Mouse (Mus musculus): ENCODE measurements around the gene Nkd2. TPM values are rescaled to one million over a fixed set of nuclear protein-coding genes. Genes with fewer than 3 reads are reported as not detected.

Gene Nkd2
- polyA plus RNA-seq, 1 experiment from 2014 or later = not detected

- Histone ChIP-seq H3K36me3 (ENCODE audit: inconsistent target) (peaks cover 59% of the 10 kb centered on the region; the same call in 1 of the 2 replicates), H3K79me2 (ENCODE audit: inconsistent target) (no peaks in the 10 kb centered on the region), H3K4me3 (ENCODE audit: inconsistent target) (no peak overlapping the region), H3K27ac (no peak overlapping the region)
- WGBS (ENCODE audit: missing documents) = 84% methylated on average over 4 of the region's 4 CpGs
Observed at GRCm38 (mm10) chr13:73792176-73792575, 55.3 kb downstream of the Nkd2 start.

GRCm38 (mm10) chr13:73782486-73782885 lies 64.9 kb downstream of the Nkd2 start:
- Histone ChIP-seq H3K36me3 (ENCODE audit: inconsistent target) (peaks cover 21% of the 10 kb centered on the region; the same call in 1 of the 2 replicates), H3K4me3 (ENCODE audit: inconsistent target) (no peak overlapping the region), H3K27ac (no peak overlapping the region), H3K79me2 (ENCODE audit: inconsistent target) (peaks cover 50% of the 10 kb centered on the region)
- 98% methylated on average over 5 of the region's 5 CpGs for WGBS (ENCODE audit: missing documents)

- WGBS (ENCODE audit: missing documents) = 100% methylated on average over 3 of the region's 3 CpGs
- peaks cover 93% of the 10 kb centered on the region for H3K79me2 ChIP-seq (ENCODE audit: inconsistent target)
Observed at GRCm38 (mm10) chr13:73777578-73777977, 69.9 kb downstream of the Nkd2 start.

GRCm38 (mm10) chr13:73775786-73776185 lies 71.6 kb downstream of the Nkd2 start:
- no peak overlapping the region for H3K4me3 ChIP-seq (ENCODE audit: inconsistent target)
- 97% methylated on average over 4 of the region's 4 CpGs for WGBS (ENCODE audit: missing documents)

More at GRCm38 (mm10) chr13:73777578-73777977, 69.9 kb downstream of the Nkd2 start:
- Histone ChIP-seq H3K27ac (no peak overlapping the region), H3K36me3 (ENCODE audit: inconsistent target) (no peaks in the 10 kb centered on the region), H3K4me3 (ENCODE audit: inconsistent target) (no peak overlapping the region)

GRCm38 (mm10) chr13:73773519-73774205 lies 73.8 kb downstream of the Nkd2 start:
- 76% methylated on average over 4 of the region's 4 CpGs for WGBS (ENCODE audit: missing documents)
- Histone ChIP-seq H3K79me2 (ENCODE audit: inconsistent target) (peaks cover 94% of the 10 kb centered on the region), H3K36me3 (ENCODE audit: inconsistent target) (no peaks in the 10 kb centered on the region), H3K27ac (no peak overlapping the region), H3K4me3 (ENCODE audit: inconsistent target) (no peak overlapping the region)

More at GRCm38 (mm10) chr13:73775786-73776185, 71.6 kb downstream of the Nkd2 start:
- H3K36me3 ChIP-seq (ENCODE audit: inconsistent target) = no peaks in the 10 kb centered on the region
- H3K27ac ChIP-seq = no peak overlapping the region
- peaks cover 94% of the 10 kb centered on the region for H3K79me2 ChIP-seq (ENCODE audit: inconsistent target)

- no peaks in the 10 kb centered on the region for H3K36me3 ChIP-seq (ENCODE audit: inconsistent target)
- H3K27ac ChIP-seq = no peak overlapping the region
- peaks cover 94% of the 10 kb centered on the region for H3K79me2 ChIP-seq (ENCODE audit: inconsistent target)
- no peak overlapping the region for H3K4me3 ChIP-seq (ENCODE audit: inconsistent target)
- 39% methylated on average over 2 of the region's 2 CpGs for WGBS (ENCODE audit: missing documents)
Observed at GRCm38 (mm10) chr13:73772655-73773054, 74.8 kb downstream of the Nkd2 start.

GRCm38 (mm10) chr13:73771131-73771530 lies 76.3 kb downstream of the Nkd2 start:
- WGBS (ENCODE audit: missing documents) = 82% methylated on average over 3 of the region's 3 CpGs
- Histone ChIP-seq H3K4me3 (ENCODE audit: inconsistent target) (no peak overlapping the region), H3K79me2 (ENCODE audit: inconsistent target) (peaks cover 94% of the 10 kb centered on the region), H3K27ac (no peak overlapping the region), H3K36me3 (ENCODE audit: inconsistent target) (no peaks in the 10 kb centered on the region)

GRCm38 (mm10) chr13:73769916-73770682 lies 77.3 kb downstream of the Nkd2 start:
- WGBS (ENCODE audit: missing documents) = 86% methylated on average over 4 of the region's 4 CpGs
- Histone ChIP-seq H3K4me3 (ENCODE audit: inconsistent target) (no peak overlapping the region), H3K79me2 (ENCODE audit: inconsistent target) (peaks cover 91% of the 10 kb centered on the region), H3K36me3 (ENCODE audit: inconsistent target) (no peaks in the 10 kb centered on the region), H3K27ac (no peak overlapping the region)

Other genes with a start within 250 kb of the Nkd2 start
- 124 to 232 TPM (median 145 TPM) in 3 replicates for gene Clptm1l, start 243.6 kb downstream of the Nkd2 start, polyA plus RNA-seq (2018)
- 0.05 TPM in 1 of 3 replicates, not detected in the others for gene Tert, start 220.7 kb downstream of the Nkd2 start, polyA plus RNA-seq (2018)
- gene Slc6a18, start 169.6 kb downstream of the Nkd2 start, polyA plus RNA-seq (2018) = not detected in 3 replicates
- gene Slc6a19, start 142.8 kb downstream of the Nkd2 start, polyA plus RNA-seq (2018) = 0.06 to 0.17 TPM (median 0.09 TPM) in 3 replicates
- 20.1 to 50.4 TPM (median 26.2 TPM) in 3 replicates for gene Slc12a7, start 114.5 kb downstream of the Nkd2 start, polyA plus RNA-seq (2018)
- gene Trip13, start 90.2 kb upstream of the Nkd2 start, polyA plus RNA-seq (2018) = 1.2 to 7.1 TPM (median 5.6 TPM) in 3 replicates
- 17.1 to 28.6 TPM (median 23.0 TPM) in 3 replicates for gene Brd9, start 90.2 kb upstream of the Nkd2 start, polyA plus RNA-seq (2018)
- not detected in 3 replicates for gene Zdhhc11, start 116.2 kb upstream of the Nkd2 start, polyA plus RNA-seq (2018)
- 0.03 to 0.07 TPM in 2 of 3 replicates, not detected in the other for gene Tppp, start 161.8 kb upstream of the Nkd2 start, polyA plus RNA-seq (2018)
- gene Cep72, start 214.7 kb upstream of the Nkd2 start, polyA plus RNA-seq (2018) = 1.00 to 3.6 TPM (median 1.8 TPM) in 3 replicates

Data from macrophage (primary cell).